ENCODE assay signal across 26 mouse cellular contexts in genomic region chr7:145118406-145118805, GRCm38 (mm10).
"Had no signal": no experiment of that assay in that cellular context is flagged by ENCODE, and none has a peak within 500 bp of the region (broad histone marks: within the 10 kb centered on the region; RNA-seq: fewer than 3 reads in every experiment).

No protein-coding gene starts in this region.

- H3K4me1 ChIP-seq: limb, embryonic 12.5 days; liver, embryonic 15.5 days had no signal

- H3K9me3 ChIP-seq: heart, embryonic 10.5 days; heart, embryonic 12.5 days; hindbrain, embryonic 10.5 days; intestine, embryonic 15.5 days; limb, embryonic 10.5 days; limb, embryonic 12.5 days; liver, embryonic 13.5 days; liver, embryonic 15.5 days had no signal

- H3K4me2 ChIP-seq: heart, embryonic 12.5 days; hindbrain, embryonic 12.5 days; hindbrain, embryonic 14.5 days; intestine, embryonic 15.5 days; limb, embryonic 12.5 days; liver, embryonic 11.5 days; liver, embryonic 13.5 days; liver, embryonic 15.5 days had no signal

- H3K27ac ChIP-seq: gastrocnemius, adult 2 months; heart, embryonic 10.5 days; hindbrain, embryonic 10.5 days; hindbrain, embryonic 12.5 days; hindbrain, embryonic 14.5 days; intestine, embryonic 15.5 days; layer of hippocampus, adult 2 months; left cerebral cortex, adult 2 months; limb, embryonic 10.5 days; limb, embryonic 12.5 days; liver, embryonic 13.5 days; liver, embryonic 15.5 days had no signal

- H3K4me3 ChIP-seq: gastrocnemius, adult 2 months; heart, embryonic 10.5 days; heart, embryonic 12.5 days; hindbrain, embryonic 10.5 days; hindbrain, embryonic 12.5 days; intestine, embryonic 15.5 days; layer of hippocampus, adult 2 months; left cerebral cortex, adult 2 months; limb, embryonic 10.5 days; limb, embryonic 12.5 days; liver, embryonic 13.5 days; liver, embryonic 15.5 days had no signal

- DNase-seq: gastrocnemius, adult 2 months; gastrocnemius, postnatal 10 days; gastrocnemius, postnatal 25 days; heart, adult 18-20 months; heart, postnatal 10 days; heart, postnatal 4 days; kidney, adult 18-20 months; kidney, postnatal 36 days; liver; liver, embryonic 13.5 days; liver, postnatal 0 days had no signal

- H3K27me3 ChIP-seq: heart, embryonic 12.5 days; hindbrain, embryonic 12.5 days; intestine, embryonic 15.5 days; liver, embryonic 13.5 days; liver, embryonic 15.5 days had no signal

- H3K36me3 ChIP-seq: heart, embryonic 10.5 days; heart, embryonic 12.5 days; hindbrain, embryonic 10.5 days; hindbrain, embryonic 12.5 days; intestine, embryonic 15.5 days; limb, embryonic 10.5 days; limb, embryonic 12.5 days; liver, embryonic 13.5 days; liver, embryonic 15.5 days had no signal

- ATAC-seq: hindbrain, embryonic 16.5 days; inflammation-experienced regulatory T-cells, adult 6 months; intestine, embryonic 15.5 days; intestine, postnatal 0 days; liver, postnatal 0 days had no signal

- H3K9ac ChIP-seq: heart, embryonic 12.5 days; hindbrain, embryonic 12.5 days; hindbrain, embryonic 14.5 days; intestine, embryonic 15.5 days; limb, embryonic 12.5 days; liver, embryonic 13.5 days; liver, embryonic 15.5 days; liver, postnatal 0 days had no signal
